Mouse (Mus musculus): ENCODE measurements around the gene Nnat.

DNA sequence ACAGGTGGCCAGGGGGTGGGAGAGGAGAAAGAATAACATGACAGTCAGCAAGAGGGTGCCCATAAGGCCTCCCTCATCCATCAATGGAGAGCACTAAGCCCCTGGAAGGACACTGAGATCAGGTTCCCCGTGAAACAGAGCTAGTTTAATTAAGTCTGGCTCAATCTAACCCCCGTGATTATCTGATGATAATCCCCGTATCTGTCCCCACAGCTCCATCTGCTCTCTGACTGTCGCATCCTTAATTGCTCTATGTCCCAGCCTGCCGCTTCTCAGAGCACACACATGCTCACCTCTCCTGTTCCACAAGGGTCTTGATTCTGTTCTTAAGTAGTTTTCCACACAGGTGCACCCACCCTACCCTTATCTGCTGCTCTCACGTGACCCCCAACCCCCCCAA is 42.4 kb upstream of the Nnat start:
- no peak for TF ChIP-seq POLR2A (IDR thresholded peaks at IDR 0.05; ENCODE audit: control insufficient read depth, extremely low read depth, insufficient read depth, low read length, poor library complexity)
- TF ChIP-seq CTCF (IDR thresholded peaks at IDR 0.05; ENCODE audit: borderline replicate concordance, control insufficient read depth, extremely low read depth, insufficient read depth, low read length, poor library complexity), result no peak
